Mouse (Mus musculus): ENCODE data around the gene Vps9d1. TPM values are rescaled to one million over a fixed set of nuclear protein-coding genes. Genes with fewer than 3 reads are reported as not detected.
"Not testable (repeated sequence)": the region's sequence is repeated elsewhere in the genome, so short reads cannot be mapped to it uniquely, and the experiment has no call there.

Gene Vps9d1
- polyA plus RNA-seq, 1 experiment from 2014 or later, result 34.9 TPM

DNA sequence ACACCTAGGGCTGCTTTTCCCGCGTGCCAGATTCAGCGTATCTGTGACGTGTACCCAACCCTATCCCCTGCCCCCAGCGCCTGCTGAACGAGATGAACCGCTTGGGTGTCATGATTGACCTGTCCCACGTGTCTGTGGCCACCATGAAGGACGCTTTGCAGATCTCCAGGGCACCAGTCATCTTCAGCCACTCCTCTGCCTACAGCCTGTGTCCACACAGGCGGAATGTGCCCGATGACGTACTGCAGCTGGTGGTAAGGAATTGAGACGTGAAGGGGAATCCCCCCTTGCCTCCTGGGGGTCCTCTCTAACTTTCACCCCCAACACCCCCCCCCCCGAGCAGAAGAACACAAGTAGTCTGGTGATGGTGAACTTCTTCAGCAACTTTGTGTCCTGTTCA is 54.3 kb downstream of the Vps9d1 start:
- no peak for ATAC-seq (ENCODE audit: low FRiP score)
- no peaks in the 10 kb centered on the region for H3K4me1 ChIP-seq
- H3K36me3 ChIP-seq (replicated peaks), result peaks cover 4% of the 10 kb centered on the region
- 76% methylated on average over 14 of the region's 14 CpGs for WGBS
- H3K4me2 ChIP-seq, result no peak overlapping the region
- 0 out of 2 replicates have a peak, but pooled peaks cover 6% of the 10 kb centered on the region for H3K27me3 ChIP-seq
- H3K9me3 ChIP-seq, result no peaks in the 10 kb centered on the region
- no peak overlapping the region for H3K27ac ChIP-seq
- no peak overlapping the region for H3K9ac ChIP-seq
- no peak overlapping the region for H3K4me3 ChIP-seq (replicated peaks)

DNA sequence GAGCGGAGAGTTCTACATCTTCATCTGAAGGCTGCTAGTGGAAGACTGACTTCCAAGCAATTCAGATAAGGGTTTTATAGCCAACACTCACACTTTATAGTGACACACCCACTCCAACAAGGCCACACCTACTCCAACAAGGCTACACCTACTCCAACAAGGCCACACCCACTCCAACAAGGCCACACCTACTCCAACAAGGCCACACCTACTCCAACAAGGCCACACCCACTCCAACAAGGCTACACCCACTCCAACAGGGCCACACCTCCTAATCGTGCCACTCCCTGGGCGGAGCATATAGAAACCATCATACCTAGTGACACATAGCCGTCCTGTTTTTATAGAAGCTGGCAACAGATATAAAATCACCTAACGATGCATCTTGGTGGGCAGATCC is 57.1 kb downstream of the Vps9d1 start:
- not testable (repeated sequence) for H3K4me3 ChIP-seq (replicated peaks); H3K4me1 ChIP-seq; H3K27ac ChIP-seq; H3K27me3 ChIP-seq; H3K36me3 ChIP-seq (replicated peaks); H3K9ac ChIP-seq; ATAC-seq (ENCODE audit: low FRiP score); H3K9me3 ChIP-seq; H3K4me2 ChIP-seq
- 85% methylated on average over 5 of the region's 5 CpGs for WGBS

DNA sequence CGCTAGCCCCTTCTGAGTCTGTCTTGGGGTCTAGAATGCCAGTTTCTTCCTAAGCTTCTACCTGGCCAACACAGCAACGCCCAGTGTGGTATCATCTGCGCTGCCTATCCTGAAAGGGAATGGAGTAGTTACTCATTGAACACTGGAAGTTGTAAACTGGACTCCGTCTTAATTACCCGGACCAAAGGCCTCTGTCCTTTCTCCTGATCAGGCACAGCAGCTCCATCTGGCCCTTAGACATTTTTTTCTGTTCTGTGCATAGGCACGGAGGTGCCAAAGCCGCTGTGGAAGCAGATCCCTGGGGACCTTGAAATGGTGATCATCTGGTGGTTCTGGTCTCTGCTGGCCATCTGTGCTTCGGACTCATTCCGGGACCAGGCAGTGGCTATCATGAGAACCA is 60.4 kb downstream of the Vps9d1 start:
- Histone ChIP-seq H3K4me1 (peaks cover 5% of the 10 kb centered on the region; the same call in 1 of the 2 replicates), H3K27me3 (no peaks in the 10 kb centered on the region; the same call in 1 of the 2 replicates), H3K27ac (no peak overlapping the region), H3K9me3 (no peaks in the 10 kb centered on the region), H3K4me2 (no peak overlapping the region), H3K36me3 (replicated peaks) (no peaks in the 10 kb centered on the region), H3K4me3 (replicated peaks) (no peak overlapping the region), H3K9ac (no peak overlapping the region)
- 89% methylated on average over 9 of the region's 9 CpGs for WGBS
- no peak for ATAC-seq (ENCODE audit: low FRiP score)

Other genes with a start within 250 kb of the Vps9d1 start
- 38.4 and 65.7 TPM in 2 replicates for gene Ankrd11, start 212.1 kb downstream of the Vps9d1 start, polyA plus RNA-seq (2016; fragmentation: Nextera tagmentation; extraction: Ambion mirVana)
- gene Spg7, start 191.4 kb downstream of the Vps9d1 start, polyA plus RNA-seq (2016; fragmentation: Nextera tagmentation; extraction: Ambion mirVana), result 59.1 and 61.6 TPM in 2 replicates
- gene Rpl13, start 152.0 kb downstream of the Vps9d1 start, polyA plus RNA-seq (2016; fragmentation: Nextera tagmentation; extraction: Ambion mirVana), result 1,076 and 1,105 TPM in 2 replicates
- 0.29 and 0.49 TPM in 2 replicates for gene Cpne7, start 137.0 kb downstream of the Vps9d1 start, polyA plus RNA-seq (2016; fragmentation: Nextera tagmentation; extraction: Ambion mirVana)
- 1.7 and 1.9 TPM in 2 replicates for gene Sult5a1, start 96.0 kb downstream of the Vps9d1 start, polyA plus RNA-seq (2016; fragmentation: Nextera tagmentation; extraction: Ambion mirVana)
- 0.17 and 0.52 TPM in 2 replicates for gene Dpep1, start 68.1 kb downstream of the Vps9d1 start, polyA plus RNA-seq (2016; fragmentation: Nextera tagmentation; extraction: Ambion mirVana)
- 150 and 155 TPM in 2 replicates for gene Chmp1a, start 41.6 kb downstream of the Vps9d1 start, polyA plus RNA-seq (2016; fragmentation: Nextera tagmentation; extraction: Ambion mirVana)
- gene Spata33, start 41.5 kb downstream of the Vps9d1 start, polyA plus RNA-seq (2016; fragmentation: Nextera tagmentation; extraction: Ambion mirVana), result 5.7 and 6.3 TPM in 2 replicates
- 36.5 and 38.3 TPM in 2 replicates for gene Cdk10, start 29.5 kb downstream of the Vps9d1 start, polyA plus RNA-seq (2016; fragmentation: Nextera tagmentation; extraction: Ambion mirVana)
- 1.4 and 1.6 TPM in 2 replicates for gene Spata2l, start 18.1 kb downstream of the Vps9d1 start, polyA plus RNA-seq (2016; fragmentation: Nextera tagmentation; extraction: Ambion mirVana)
- 25.8 and 27.5 TPM in 2 replicates for gene Zfp276, start 153 bp downstream of the Vps9d1 start, polyA plus RNA-seq (2016; fragmentation: Nextera tagmentation; extraction: Ambion mirVana)
- 40.2 and 40.5 TPM in 2 replicates for gene Fanca, start 64.2 kb upstream of the Vps9d1 start, polyA plus RNA-seq (2016; fragmentation: Nextera tagmentation; extraction: Ambion mirVana)
- gene Spire2, start 78.4 kb upstream of the Vps9d1 start, polyA plus RNA-seq (2016; fragmentation: Nextera tagmentation; extraction: Ambion mirVana), result 19.9 and 21.8 TPM in 2 replicates
- gene Tcf25, start 119.4 kb upstream of the Vps9d1 start, polyA plus RNA-seq (2016; fragmentation: Nextera tagmentation; extraction: Ambion mirVana), result 174 and 194 TPM in 2 replicates
- 0.13 and 0.14 TPM in 2 replicates for gene Mc1r, start 152.8 kb upstream of the Vps9d1 start, polyA plus RNA-seq (2016; fragmentation: Nextera tagmentation; extraction: Ambion mirVana)
- gene Tubb3, start 157.1 kb upstream of the Vps9d1 start, polyA plus RNA-seq (2016; fragmentation: Nextera tagmentation; extraction: Ambion mirVana), result 827 and 897 TPM in 2 replicates
- 42.9 and 46.6 TPM in 2 replicates for gene Def8, start 169.2 kb upstream of the Vps9d1 start, polyA plus RNA-seq (2016; fragmentation: Nextera tagmentation; extraction: Ambion mirVana)
- gene Afg3l1, start 223.6 kb upstream of the Vps9d1 start, polyA plus RNA-seq (2016; fragmentation: Nextera tagmentation; extraction: Ambion mirVana), result 69.7 and 71.1 TPM in 2 replicates